Mouse (Mus musculus) stomach, postnatal 0 days (tissue): Measurements from ENCODE around the gene Dnajc12.

Experiments
- CTCF ChIP-seq: IDR thresholded peaks from 2 replicates; pipeline ENCODE4 v1.5.1; 2016; ENCODE audit warnings: antibody characterized with exemption, low read depth, mild to moderate bottlenecking, moderate library complexity
- EP300 ChIP-seq: optimal IDR thresholded peaks from 2 replicates; pipeline ENCODE3; 2016; ENCODE audit warnings: antibody characterized with exemption

DNA sequence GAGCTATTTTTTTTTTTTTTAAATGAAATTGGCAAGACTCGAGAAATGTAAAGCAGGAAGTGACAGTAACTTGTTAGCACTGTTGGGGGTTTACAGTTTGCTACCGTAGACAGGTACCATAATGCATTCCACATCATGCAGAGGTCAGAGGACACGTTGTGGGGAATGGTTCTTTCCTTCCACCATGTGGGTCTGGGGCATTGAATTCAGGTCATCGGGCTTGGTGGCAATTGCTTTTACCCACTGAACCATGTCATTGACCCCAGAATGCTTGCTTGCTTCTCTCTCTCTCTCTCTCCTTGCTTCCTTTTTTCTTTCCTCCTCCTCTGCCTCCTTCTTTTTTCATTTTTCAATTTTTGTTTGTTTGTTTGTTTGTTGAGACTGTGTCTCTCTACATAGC, 6.7 kb downstream of the Dnajc12 start:
- TF ChIP-seq EP300 (no peak), CTCF (no peak)
